Mouse (Mus musculus) lung, postnatal 0 days (tissue): ENCODE results near the gene Actl6b.

Experiments
- CTCF ChIP-seq: IDR thresholded peaks from 2 replicates; pipeline ENCODE4 v1.5.1; 2016; ENCODE audit warnings: antibody characterized with exemption, mild to moderate bottlenecking
- EP300 ChIP-seq: IDR thresholded peaks from 2 replicates; pipeline ENCODE4 v1.6.1; 2016; ENCODE audit warnings: antibody characterized with exemption, mild to moderate bottlenecking, control low read depth

GRCm38 (mm10) chr5:137610548-137611244, 57.4 kb downstream of the Actl6b start:
- TF ChIP-seq EP300 (no peak), CTCF (peak; percentile 24; the same call in 1 of the 2 replicates)
